Mouse (Mus musculus) cerebellum, adult (tissue): ENCODE measurements around the gene Nup210.
"Not testable (repeated sequence)": the region's sequence is repeated elsewhere in the genome, so short reads cannot be mapped to it uniquely, and the experiment has no call there.

Source experiments
- ATAC-seq: cut with Nextera tagmentation; 2 replicates; pipeline ENCODE4 v1.9.2; 2017; ENCODE audit warnings: mild to moderate bottlenecking, moderate library complexity, mixed read lengths; ENCODE audit not compliant: insufficient number of reproducible peaks, low FRiP score, low TSS enrichment

Nup210 gene

GRCm38 (mm10) chr6:91108301-91108916, 8.2 kb downstream of the Nup210 start:
- no peak for ATAC-seq

GRCm38 (mm10) chr6:91105400-91106129, 11.1 kb downstream of the Nup210 start:
- no peak for ATAC-seq

- no peak for ATAC-seq
Observed at GRCm38 (mm10) chr6:91104765-91105399, 11.7 kb downstream of the Nup210 start.

- not testable (repeated sequence) for ATAC-seq
Observed at GRCm38 (mm10) chr6:91103421-91103820, 13.2 kb downstream of the Nup210 start.

GRCm38 (mm10) chr6:91100621-91101020, 16.0 kb downstream of the Nup210 start:
- ATAC-seq: no peak

- no peak for ATAC-seq
Observed at GRCm38 (mm10) chr6:91097879-91098278, 18.8 kb downstream of the Nup210 start.

- ATAC-seq: no peak
Observed at GRCm38 (mm10) chr6:91095072-91095601, 21.5 kb downstream of the Nup210 start.

- ATAC-seq: no peak
Observed at GRCm38 (mm10) chr6:91092216-91092899, 24.3 kb downstream of the Nup210 start.

GRCm38 (mm10) chr6:91085114-91085892, 31.3 kb downstream of the Nup210 start:
- ATAC-seq: no peak

GRCm38 (mm10) chr6:91080033-91080432, 36.6 kb downstream of the Nup210 start:
- no peak for ATAC-seq

- peak; percentile 63 for ATAC-seq
Observed at GRCm38 (mm10) chr6:91076249-91076648, 40.4 kb downstream of the Nup210 start.

- no peak for ATAC-seq
Observed at GRCm38 (mm10) chr6:91068511-91068910, 48.1 kb downstream of the Nup210 start.

GRCm38 (mm10) chr6:91067048-91067447, 49.6 kb downstream of the Nup210 start:
- ATAC-seq: no peak

- no peak for ATAC-seq
Observed at GRCm38 (mm10) chr6:91061296-91061695, 55.3 kb downstream of the Nup210 start.

- peak; percentile 52; the same call in 1 of the 2 replicates for ATAC-seq
Observed at GRCm38 (mm10) chr6:91059711-91060110, 56.9 kb downstream of the Nup210 start.

- no peak for ATAC-seq
Observed at GRCm38 (mm10) chr6:91057989-91058388, 58.6 kb downstream of the Nup210 start.

- ATAC-seq: no peak
Observed at GRCm38 (mm10) chr6:91056348-91056747, 60.3 kb downstream of the Nup210 start.

GRCm38 (mm10) chr6:91052572-91052971, 64.1 kb downstream of the Nup210 start:
- ATAC-seq: no peak

GRCm38 (mm10) chr6:91048019-91048418, 68.6 kb downstream of the Nup210 start:
- ATAC-seq: no peak

- no peak for ATAC-seq
Observed at GRCm38 (mm10) chr6:91047434-91047833, 69.2 kb downstream of the Nup210 start.
